Comparison of ENCODE assay signal across 13 mouse cellular contexts in the genomic region with DNA sequence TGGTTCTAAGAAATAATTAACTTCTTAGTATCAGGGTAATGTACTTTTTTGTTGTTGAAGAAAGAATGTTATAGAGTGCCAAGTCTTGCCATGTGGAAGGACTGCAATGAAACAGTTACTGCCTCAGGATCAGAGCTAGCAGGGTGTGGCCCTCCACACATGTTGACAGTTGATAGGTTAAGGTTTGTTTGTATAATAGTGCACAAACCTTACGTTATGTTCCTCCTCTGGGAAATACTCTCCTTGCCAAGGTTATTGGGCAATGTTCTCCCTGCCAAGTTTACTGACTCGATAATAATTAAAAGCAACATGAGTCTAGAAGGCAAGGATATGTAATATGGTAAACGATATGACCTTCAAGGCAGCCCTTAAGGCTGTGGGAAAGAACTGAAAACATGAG.
"Had no signal": no experiment of that assay in that cellular context is flagged by ENCODE, and none has a peak within 500 bp of the region (broad histone marks: within the 10 kb centered on the region; RNA-seq: fewer than 3 reads in every experiment).

No protein-coding gene starts in this region.

- H3K36me3 ChIP-seq: midbrain, embryonic 13.5 days; midbrain, embryonic 15.5 days; neural tube, embryonic 12.5 days had no signal

- H3K4me2 ChIP-seq: lung, embryonic 14.5 days; midbrain, embryonic 11.5 days; midbrain, embryonic 13.5 days; midbrain, embryonic 15.5 days; neural tube, embryonic 12.5 days had no signal

- DNase-seq: lung, adult 18-20 months; lung, embryonic 14.5 days; lung, postnatal 10 days; lung, postnatal 4 days; right cerebral cortex, postnatal 14 days; spleen, adult 18-20 months; thymus, adult 2 months; thymus, postnatal 25 days; thymus, postnatal 4 days had no signal

- H3K27me3 ChIP-seq: midbrain, embryonic 13.5 days; midbrain, embryonic 15.5 days; neural tube, embryonic 12.5 days had no signal

- ATAC-seq: midbrain, embryonic 13.5 days; midbrain, embryonic 15.5 days had no signal

- H3K9ac ChIP-seq: lung, embryonic 14.5 days; midbrain, embryonic 13.5 days; midbrain, embryonic 15.5 days; neural tube, embryonic 12.5 days had no signal

- H3K4me3 ChIP-seq: midbrain, embryonic 13.5 days; midbrain, embryonic 15.5 days; neural tube, embryonic 12.5 days had no signal

- H3K4me1 ChIP-seq: midbrain, embryonic 13.5 days; midbrain, embryonic 15.5 days; neural tube, embryonic 12.5 days had no signal

- H3K9me3 ChIP-seq: midbrain, embryonic 13.5 days; midbrain, embryonic 15.5 days; neural tube, embryonic 12.5 days had no signal

- H3K27ac ChIP-seq: midbrain, embryonic 13.5 days; midbrain, embryonic 15.5 days; neural tube, embryonic 12.5 days had no signal
